In the genomic region with DNA sequence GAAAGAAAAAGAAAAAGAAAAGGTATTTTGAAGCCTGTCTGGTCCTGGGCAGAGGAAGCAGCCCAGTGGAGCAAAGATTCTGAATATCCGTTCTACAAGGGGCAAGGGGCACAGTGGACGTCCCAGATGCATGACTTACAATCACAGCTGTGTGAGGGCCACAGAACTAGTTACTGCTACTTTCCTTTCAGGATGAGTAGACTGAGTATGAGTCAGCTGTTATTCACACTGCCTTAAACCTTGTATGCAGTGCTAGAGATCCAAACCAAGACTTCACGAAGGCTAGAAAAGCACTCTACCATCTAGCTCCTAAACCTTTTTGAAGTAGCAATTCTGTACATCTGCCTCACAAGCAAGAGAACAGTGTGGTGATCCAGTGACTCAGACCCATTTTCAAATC, we compare ENCODE assay signal across 9 mouse cellular contexts. TPM values are rescaled to one million over a fixed set of nuclear protein-coding genes. Genes with fewer than 3 reads are reported as not detected.
DNase-seq lines count a peak whose midpoint lies in the region; ATAC-seq and TF ChIP-seq lines count a peak whose summit lies in the region.
"Had no signal": no experiment of that assay in that cellular context is flagged by ENCODE, and none has a peak within 500 bp of the region (broad histone marks: within the 10 kb centered on the region; RNA-seq: fewer than 3 reads in every experiment).

No protein-coding gene starts in this region.

- peak overlapping the region; percentile 71 for H3K4me2 ChIP-seq in hindbrain, postnatal 0 days (ENCODE audit: low read depth, low read length)
- peak overlapping the region; percentile 91 for H3K4me2 ChIP-seq in neural tube, embryonic 12.5 days (replicated peaks)

- ATAC-seq in hindbrain, postnatal 0 days = no peak
- ATAC-seq in neural tube, embryonic 12.5 days (ENCODE audit: low FRiP score, low read depth) = no peak
- no peak for ATAC-seq in frontal cortex, adult (ENCODE audit: low TSS enrichment)

- no peaks in the 10 kb centered on the region for H3K36me3 ChIP-seq in hindbrain, postnatal 0 days (ENCODE audit: insufficient read depth, low read length)
- peaks cover 4% of the 10 kb centered on the region; the same call in 1 of the 2 replicates for H3K36me3 ChIP-seq in neural tube, embryonic 12.5 days

- H3K4me3 ChIP-seq in layer of hippocampus, adult 2 months = peak overlapping the region; percentile 81
- peak overlapping the region; percentile 92 for H3K4me3 ChIP-seq in bone marrow macrophage, adult 2 months (ENCODE audit: insufficient read depth, low read length)
- peak overlapping the region; percentile 93 for H3K4me3 ChIP-seq in hindbrain, postnatal 0 days (ENCODE audit: low read length)
- peak overlapping the region; percentile 100 for H3K4me3 ChIP-seq in neural tube, embryonic 12.5 days

- TF ChIP-seq POLR2A in bone marrow macrophage, adult 2 months (IDR thresholded peaks at IDR 0.05; ENCODE audit: borderline replicate concordance, low read depth, low read length) = no peak

- DNase-seq in layer of hippocampus, adult 2 months (ENCODE audit: low spot score in 2 of 2) = no peak
- no peak for DNase-seq in layer of hippocampus, postnatal 36 days
- no peak for DNase-seq in hindbrain, postnatal 0 days (ENCODE audit: low spot score)
- no peak for DNase-seq in cerebellum, adult 9-11 months
- DNase-seq in spleen, postnatal 4 days (ENCODE audit: low spot score in 2 of 2) = no peak

- WGBS in hindbrain, postnatal 0 days = 43% methylated on average over 3 of the region's 3 CpGs
- whole genome bisulfite sequencing in neural tube, embryonic 12.5 days = 71% methylated on average over 3 of the region's 3 CpGs

- peak overlapping the region; percentile 97 for H3K27ac ChIP-seq in layer of hippocampus, adult 2 months
- H3K27ac ChIP-seq in bone marrow macrophage, adult 2 months (ENCODE audit: insufficient read depth, low read depth, low read length) = peak overlapping the region; percentile 11
- no peak overlapping the region for H3K27ac ChIP-seq in hindbrain, postnatal 0 days
- no peak overlapping the region for H3K27ac ChIP-seq in neural tube, embryonic 12.5 days

- no peaks in the 10 kb centered on the region for H3K27me3 ChIP-seq in hindbrain, postnatal 0 days (ENCODE audit: insufficient read depth, low read length)
- H3K27me3 ChIP-seq in neural tube, embryonic 12.5 days (replicated peaks) = no peaks in the 10 kb centered on the region

- H3K4me1 ChIP-seq in bone marrow macrophage, adult 2 months (ENCODE audit: control insufficient read depth, insufficient read depth, low read length) = peaks cover 50% of the 10 kb centered on the region
- peaks cover 12% of the 10 kb centered on the region for H3K4me1 ChIP-seq in hindbrain, postnatal 0 days (ENCODE audit: insufficient read depth, low read length)
- peaks cover 30% of the 10 kb centered on the region for H3K4me1 ChIP-seq in neural tube, embryonic 12.5 days

- no peaks in the 10 kb centered on the region for H3K9me3 ChIP-seq in hindbrain, postnatal 0 days (ENCODE audit: low read length)
- no peaks in the 10 kb centered on the region for H3K9me3 ChIP-seq in neural tube, embryonic 12.5 days

- TF ChIP-seq CTCF in layer of hippocampus, adult 2 months (conservative IDR thresholded peaks at IDR 0.05) = no peak
- no peak for TF ChIP-seq CTCF in bone marrow macrophage, adult 2 months (IDR thresholded peaks at IDR 0.05; ENCODE audit: low read depth, low read length)
- TF ChIP-seq CTCF in hindbrain, postnatal 0 days (IDR thresholded peaks at IDR 0.05; ENCODE audit: low read depth) = no peak

- peak overlapping the region; percentile 95 for H3K9ac ChIP-seq in hindbrain, postnatal 0 days (replicated peaks; ENCODE audit: low read length)
- peak overlapping the region; percentile 97; the same call in 1 of the 2 replicates for H3K9ac ChIP-seq in neural tube, embryonic 12.5 days

RNA-seq across cellular contexts. Expression of gene Arf1, which starts 1.8 kb away (rescaled TPM):
- 100 to 1,000 TPM; 498 to 523 TPM for total RNA-seq in layer of hippocampus, adult 2 months (2021)
- total RNA-seq in layer of hippocampus, postnatal 36 days (2021) = 100 to 1,000 TPM; 489 to 533 TPM
- 295 and 301 TPM in 2 replicates for polyA plus RNA-seq in bone marrow macrophage, adult 2 months (2012; ENCODE audit: insufficient read depth, insufficient read length, missing spikeins)
- 352 and 363 TPM in 2 replicates for total RNA-seq in hindbrain, postnatal 0 days (2014; rRNA removed)
- polyA plus RNA-seq in hindbrain, postnatal 0 days (2015; fragmentation: Nextera tagmentation; extraction: Ambion mirVana) = 609 and 632 TPM in 2 replicates
- 623 and 633 TPM in 2 replicates for polyA plus RNA-seq in neural tube, embryonic 12.5 days (2016; fragmentation: Nextera tagmentation; extraction: Ambion mirVana)

RNA-seq across cellular contexts. Expression of gene 2310033P09Rik, which starts 18.1 kb away (rescaled TPM):
- total RNA-seq in layer of hippocampus, adult 2 months (2021) = 10 to 100 TPM; 21.6 to 22.3 TPM
- 10 to 100 TPM; 24.0 to 25.2 TPM for total RNA-seq in layer of hippocampus, postnatal 36 days (2021)
- 18.9 and 20.8 TPM in 2 replicates for polyA plus RNA-seq in bone marrow macrophage, adult 2 months (2012; ENCODE audit: insufficient read depth, insufficient read length, missing spikeins)
- 4.3 and 4.7 TPM in 2 replicates for total RNA-seq in hindbrain, postnatal 0 days (2014; rRNA removed)
- 24.8 and 29.2 TPM in 2 replicates for polyA plus RNA-seq in hindbrain, postnatal 0 days (2015; fragmentation: Nextera tagmentation; extraction: Ambion mirVana)
- 30.1 and 30.5 TPM in 2 replicates for polyA plus RNA-seq in neural tube, embryonic 12.5 days (2016; fragmentation: Nextera tagmentation; extraction: Ambion mirVana)

RNA-seq across cellular contexts. Expression of gene Mrpl55, which starts 24.0 kb away (rescaled TPM):
- total RNA-seq in layer of hippocampus, adult 2 months (2021) = 10 to 100 TPM; 37.3 to 39.3 TPM
- 10 to 100 TPM; 33.2 to 38.3 TPM for total RNA-seq in layer of hippocampus, postnatal 36 days (2021)
- polyA plus RNA-seq in bone marrow macrophage, adult 2 months (2012; ENCODE audit: insufficient read depth, insufficient read length, missing spikeins) = 20.1 and 24.1 TPM in 2 replicates
- 88.3 and 90.6 TPM in 2 replicates for total RNA-seq in hindbrain, postnatal 0 days (2014; rRNA removed)
- polyA plus RNA-seq in hindbrain, postnatal 0 days (2015; fragmentation: Nextera tagmentation; extraction: Ambion mirVana) = 119 and 123 TPM in 2 replicates
- 88.0 and 91.1 TPM in 2 replicates for polyA plus RNA-seq in neural tube, embryonic 12.5 days (2016; fragmentation: Nextera tagmentation; extraction: Ambion mirVana)

RNA-seq across cellular contexts. Expression of gene Guk1, which starts 34.2 kb away (rescaled TPM):
- total RNA-seq in layer of hippocampus, adult 2 months (2021) = 100 to 1,000 TPM; 134 to 136 TPM
- 100 to 1,000 TPM; 127 to 155 TPM for total RNA-seq in layer of hippocampus, postnatal 36 days (2021)
- polyA plus RNA-seq in bone marrow macrophage, adult 2 months (2012; ENCODE audit: insufficient read depth, insufficient read length, missing spikeins) = 32.1 and 32.3 TPM in 2 replicates
- total RNA-seq in hindbrain, postnatal 0 days (2014; rRNA removed) = 124 TPM in 2 replicates
- 258 and 271 TPM in 2 replicates for polyA plus RNA-seq in hindbrain, postnatal 0 days (2015; fragmentation: Nextera tagmentation; extraction: Ambion mirVana)
- 111 and 113 TPM in 2 replicates for polyA plus RNA-seq in neural tube, embryonic 12.5 days (2016; fragmentation: Nextera tagmentation; extraction: Ambion mirVana)

RNA-seq across cellular contexts. Expression of gene Gjc2, which starts 43.2 kb away (rescaled TPM):
- 10 to 100 TPM; 10.2 to 10.8 TPM for total RNA-seq in layer of hippocampus, adult 2 months (2021)
- total RNA-seq in layer of hippocampus, postnatal 36 days (2021) = 10 to 100 TPM; 15.7 to 16.9 TPM
- not detected in 2 replicates for polyA plus RNA-seq in bone marrow macrophage, adult 2 months (2012; ENCODE audit: insufficient read depth, insufficient read length, missing spikeins)
- total RNA-seq in hindbrain, postnatal 0 days (2014; rRNA removed) = 2.3 and 3.2 TPM in 2 replicates
- polyA plus RNA-seq in hindbrain, postnatal 0 days (2015; fragmentation: Nextera tagmentation; extraction: Ambion mirVana) = 0.38 and 0.76 TPM in 2 replicates
- 0.23 and 0.39 TPM in 2 replicates for polyA plus RNA-seq in neural tube, embryonic 12.5 days (2016; fragmentation: Nextera tagmentation; extraction: Ambion mirVana)
- total RNA-seq: neutrophil, adult 5-6 weeks had no signal

Comparison
In these comparisons a context has a peak if more than half of its experiments do, and no peak if none do; other contexts are left out.
1. H3K27ac ChIP-seq: peak in layer of hippocampus, adult 2 months (single experiment) and bone marrow macrophage, adult 2 months (single experiment); none in hindbrain, postnatal 0 days (single experiment) and neural tube, embryonic 12.5 days (single experiment).
2. Peak in every context shown above with its lines, with median percentiles within 50 percentile points of each other: H3K4me3 ChIP-seq.